Mouse (Mus musculus): ENCODE results near the gene Ticam1. TPM values are rescaled to one million over a fixed set of nuclear protein-coding genes. Genes with fewer than 3 reads are reported as not detected.

The Ticam1 gene
- polyA plus RNA-seq, 1 experiment from 2014 or later, result 1.2 TPM

- H3K36me3 ChIP-seq, result no peaks in the 10 kb centered on the region
- H3K9me3 ChIP-seq (replicated peaks), result no peaks in the 10 kb centered on the region
- H3K4me2 ChIP-seq, result peak overlapping the region; percentile 52
- ATAC-seq (ENCODE audit: low FRiP score), result no peak; the same call in 1 of the 2 replicates
- H3K27ac ChIP-seq (replicated peaks), result peak overlapping the region; percentile 58
- 9% methylated on average over 23 of the region's 23 CpGs for WGBS
- peaks cover 34% of the 10 kb centered on the region for H3K4me1 ChIP-seq
- no peaks in the 10 kb centered on the region for H3K27me3 ChIP-seq (replicated peaks)
- H3K9ac ChIP-seq (replicated peaks), result peak overlapping the region; percentile 33; the same call in 1 of the 2 replicates
- peak overlapping the region; percentile 36 for H3K4me3 ChIP-seq (replicated peaks)
Observed at GRCm38 (mm10) chr17:56289371-56290331, 13.1 kb upstream of the Ticam1 start.

DNA sequence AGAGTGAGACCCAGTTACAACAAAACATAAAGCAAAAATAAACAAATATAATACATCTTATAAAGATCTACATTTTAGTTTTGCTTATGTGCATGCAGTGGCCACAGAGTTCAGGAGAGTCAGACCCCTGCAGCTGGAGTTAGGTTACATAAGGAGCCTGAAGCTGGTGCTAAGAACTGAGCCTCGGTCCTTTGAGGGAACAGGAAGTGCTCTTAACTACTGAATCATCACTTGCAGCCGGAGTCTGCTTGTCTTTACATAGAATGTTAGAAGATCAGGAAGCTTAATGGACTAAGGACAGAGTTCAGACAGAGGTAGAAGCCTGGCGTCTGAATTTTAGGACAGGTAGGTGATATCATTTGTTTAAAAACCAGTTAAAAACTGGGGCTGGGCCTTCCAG is 12.3 kb upstream of the Ticam1 start:
- 63% methylated on average over 3 of the region's 3 CpGs for WGBS
- ATAC-seq (ENCODE audit: low FRiP score), result no peak
- Histone ChIP-seq H3K4me3 (replicated peaks) (no peak overlapping the region), H3K36me3 (no peaks in the 10 kb centered on the region), H3K9me3 (replicated peaks) (no peaks in the 10 kb centered on the region), H3K4me1 (peaks cover 34% of the 10 kb centered on the region), H3K4me2 (peak overlapping the region; percentile 52), H3K27ac (replicated peaks) (peak overlapping the region; percentile 58; the same call in 1 of the 2 replicates), H3K9ac (replicated peaks) (no peak overlapping the region), H3K27me3 (replicated peaks) (no peaks in the 10 kb centered on the region)

DNA sequence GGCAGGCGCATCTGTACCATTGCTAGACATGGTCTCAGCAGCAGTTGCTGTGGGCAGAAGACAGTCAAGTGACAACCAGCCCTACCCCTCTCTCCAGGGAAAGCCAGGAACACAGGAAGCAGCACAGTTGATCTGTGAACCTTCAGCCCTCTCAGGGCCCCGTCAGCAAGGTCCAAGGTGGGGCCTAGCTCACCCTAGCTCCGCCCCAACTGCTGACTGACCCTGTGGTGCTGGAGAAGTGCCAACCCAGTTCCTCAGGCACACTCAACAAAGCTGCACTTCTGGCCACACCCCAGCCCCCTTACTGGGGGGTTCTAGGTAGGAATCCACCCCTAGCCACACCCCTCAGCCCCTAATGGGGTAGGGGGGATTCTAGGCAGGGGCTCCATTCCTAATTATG is 11.2 kb upstream of the Ticam1 start:
- Histone ChIP-seq H3K27ac (replicated peaks) (no peak overlapping the region), H3K9me3 (replicated peaks) (no peaks in the 10 kb centered on the region), H3K4me3 (replicated peaks) (no peak overlapping the region), H3K4me1 (peaks cover 34% of the 10 kb centered on the region), H3K4me2 (peak overlapping the region; percentile 6; the same call in 1 of the 2 replicates), H3K36me3 (no peaks in the 10 kb centered on the region), H3K27me3 (replicated peaks) (no peaks in the 10 kb centered on the region), H3K9ac (replicated peaks) (no peak overlapping the region)
- 68% methylated on average over 3 of the region's 3 CpGs for WGBS
- no peak for ATAC-seq (ENCODE audit: low FRiP score)

- no peaks in the 10 kb centered on the region for H3K36me3 ChIP-seq
- ATAC-seq (ENCODE audit: low FRiP score), result no peak
- no peak overlapping the region for H3K9ac ChIP-seq (replicated peaks)
- no peaks in the 10 kb centered on the region for H3K27me3 ChIP-seq (replicated peaks)
- no peak overlapping the region for H3K27ac ChIP-seq (replicated peaks)
- H3K9me3 ChIP-seq (replicated peaks), result no peaks in the 10 kb centered on the region
- WGBS, result 96% methylated on average over 11 of the region's 11 CpGs
- peaks cover 25% of the 10 kb centered on the region for H3K4me1 ChIP-seq
- no peak overlapping the region for H3K4me3 ChIP-seq (replicated peaks)
- no peak overlapping the region for H3K4me2 ChIP-seq
Observed at GRCm38 (mm10) chr17:56285995-56286394, 9.4 kb upstream of the Ticam1 start.

DNA sequence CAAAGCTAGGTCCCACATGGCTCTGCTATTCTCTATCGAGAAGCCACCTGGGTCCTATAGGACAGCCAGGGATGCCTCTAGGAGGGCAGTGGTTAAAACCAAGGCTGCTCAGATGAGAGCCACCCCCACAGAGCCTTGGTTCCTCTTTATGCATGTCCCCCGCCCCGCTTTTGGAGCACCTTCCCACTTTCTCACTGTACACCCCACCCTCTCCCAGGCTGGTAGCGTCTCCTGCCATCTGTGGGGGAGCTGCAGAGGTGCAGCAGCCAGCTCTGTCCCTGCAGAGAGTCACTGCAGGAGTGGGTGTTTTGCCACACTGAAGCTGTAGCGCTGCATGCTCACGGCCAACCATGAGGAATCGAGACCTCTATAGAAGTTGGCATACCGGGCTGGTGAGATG is 6.7 kb upstream of the Ticam1 start:
- Histone ChIP-seq H3K27me3 (replicated peaks) (no peaks in the 10 kb centered on the region), H3K9me3 (replicated peaks) (no peaks in the 10 kb centered on the region), H3K4me2 (no peak overlapping the region), H3K27ac (replicated peaks) (no peak overlapping the region), H3K9ac (replicated peaks) (no peak overlapping the region), H3K4me1 (peaks cover 6% of the 10 kb centered on the region), H3K4me3 (replicated peaks) (no peak overlapping the region), H3K36me3 (no peaks in the 10 kb centered on the region)
- ATAC-seq (ENCODE audit: low FRiP score), result no peak
- 91% methylated on average over 8 of the region's 8 CpGs for WGBS

- H3K4me2 ChIP-seq, result no peak overlapping the region
- no peaks in the 10 kb centered on the region for H3K27me3 ChIP-seq (replicated peaks)
- no peaks in the 10 kb centered on the region for H3K9me3 ChIP-seq (replicated peaks)
- H3K4me3 ChIP-seq (replicated peaks), result no peak overlapping the region
- H3K4me1 ChIP-seq, result peaks cover 3% of the 10 kb centered on the region
- 79% methylated on average over 4 of the region's 4 CpGs for WGBS
- no peak for ATAC-seq (ENCODE audit: low FRiP score)
- no peak overlapping the region for H3K27ac ChIP-seq (replicated peaks)
- H3K36me3 ChIP-seq, result no peaks in the 10 kb centered on the region
- no peak overlapping the region for H3K9ac ChIP-seq (replicated peaks)
Observed at GRCm38 (mm10) chr17:56282802-56283201, 6.2 kb upstream of the Ticam1 start.

- whole genome bisulfite sequencing, result 88% methylated on average over 12 of the region's 12 CpGs
- Histone ChIP-seq H3K4me3 (replicated peaks) (no peak overlapping the region), H3K27ac (replicated peaks) (no peak overlapping the region), H3K36me3 (no peaks in the 10 kb centered on the region), H3K9me3 (replicated peaks) (no peaks in the 10 kb centered on the region), H3K4me1 (peaks cover 15% of the 10 kb centered on the region), H3K9ac (replicated peaks) (no peak overlapping the region), H3K27me3 (replicated peaks) (no peaks in the 10 kb centered on the region), H3K4me2 (no peak overlapping the region)
- no peak for ATAC-seq (ENCODE audit: low FRiP score)
Observed at GRCm38 (mm10) chr17:56281193-56281592, 4.6 kb upstream of the Ticam1 start.

GRCm38 (mm10) chr17:56279481-56280155 is 3.0 kb upstream of the Ticam1 start:
- no peaks in the 10 kb centered on the region for H3K9me3 ChIP-seq (replicated peaks)
- no peaks in the 10 kb centered on the region for H3K27me3 ChIP-seq (replicated peaks)
- no peak for ATAC-seq (ENCODE audit: low FRiP score)
- no peaks in the 10 kb centered on the region for H3K36me3 ChIP-seq
- H3K4me1 ChIP-seq, result peaks cover 18% of the 10 kb centered on the region
- 97% methylated on average over 12 of the region's 12 CpGs for WGBS
- H3K4me3 ChIP-seq (replicated peaks), result no peak overlapping the region
- H3K27ac ChIP-seq (replicated peaks), result no peak overlapping the region
- no peak overlapping the region for H3K9ac ChIP-seq (replicated peaks)
- H3K4me2 ChIP-seq, result no peak overlapping the region

DNA sequence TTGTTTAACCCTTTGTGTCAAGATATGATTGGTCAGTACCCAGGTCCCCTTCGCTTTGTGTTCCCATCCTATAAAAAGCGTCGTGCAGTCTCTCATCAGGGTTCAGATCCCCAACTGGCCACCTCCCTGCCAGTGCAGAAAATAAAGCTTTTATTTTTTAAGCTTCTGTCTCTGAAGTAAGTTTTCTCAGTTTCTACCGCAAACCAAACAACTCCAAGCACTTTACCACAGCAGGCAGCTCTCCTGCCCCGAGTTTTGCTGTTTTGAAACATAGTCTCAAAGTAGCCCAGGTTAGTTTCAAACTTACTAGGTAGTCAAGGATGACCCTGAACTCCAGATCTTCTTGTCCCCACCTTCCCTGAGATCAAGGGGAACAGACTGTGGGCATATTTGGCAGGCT is 1.8 kb upstream of the Ticam1 start:
- Histone ChIP-seq H3K36me3 (no peaks in the 10 kb centered on the region), H3K4me3 (replicated peaks) (no peak overlapping the region), H3K4me1 (peaks cover 20% of the 10 kb centered on the region), H3K27me3 (replicated peaks) (no peaks in the 10 kb centered on the region), H3K9ac (replicated peaks) (no peak overlapping the region), H3K4me2 (no peak overlapping the region), H3K9me3 (replicated peaks) (no peaks in the 10 kb centered on the region), H3K27ac (replicated peaks) (no peak overlapping the region)
- 89% methylated on average over 5 of the region's 5 CpGs for WGBS
- no peak for ATAC-seq (ENCODE audit: low FRiP score)

- no peak for ATAC-seq (ENCODE audit: low FRiP score)
- no peaks in the 10 kb centered on the region for H3K9me3 ChIP-seq (replicated peaks)
- H3K4me1 ChIP-seq, result peaks cover 22% of the 10 kb centered on the region
- no peaks in the 10 kb centered on the region for H3K27me3 ChIP-seq (replicated peaks)
- H3K4me3 ChIP-seq (replicated peaks), result no peak overlapping the region
- no peak overlapping the region for H3K9ac ChIP-seq (replicated peaks)
- H3K27ac ChIP-seq (replicated peaks), result peak overlapping the region; percentile 74
- WGBS, result 50% methylated on average over 2 of the region's 2 CpGs
- H3K4me2 ChIP-seq, result peak overlapping the region; percentile 77
- H3K36me3 ChIP-seq, result no peaks in the 10 kb centered on the region
Observed at GRCm38 (mm10) chr17:56277567-56277893, 944 bp upstream of the Ticam1 start.

GRCm38 (mm10) chr17:56275842-56276480 is 625 bp downstream of the Ticam1 start:
- 33% methylated on average over 5 of the region's 5 CpGs for WGBS
- Histone ChIP-seq H3K9me3 (replicated peaks) (no peaks in the 10 kb centered on the region), H3K9ac (replicated peaks) (peak overlapping the region; percentile 59), H3K36me3 (no peaks in the 10 kb centered on the region), H3K4me2 (peak overlapping the region; percentile 77), H3K4me1 (peaks cover 22% of the 10 kb centered on the region), H3K4me3 (replicated peaks) (peak overlapping the region; percentile 46), H3K27me3 (replicated peaks) (no peaks in the 10 kb centered on the region), H3K27ac (replicated peaks) (peak overlapping the region; percentile 65)
- 0 out of 2 replicates have a peak, but pooled peaks have one; percentile 13 for ATAC-seq (ENCODE audit: low FRiP score)
